Mouse (Mus musculus) effector memory CD4-positive, alpha-beta T cell, adult 7 months (primary cell): Measurements from ENCODE around the gene Gstt1. TPM values are rescaled to one million over a fixed set of nuclear protein-coding genes. Genes with fewer than 3 reads are reported as not detected.

Experiments
- polyA plus RNA-seq: library from polyadenylated mRNA; unstranded; fragments of 100-300 nt; shearing (Covaris generic); gene quantifications from one replicate; pipeline ENCODE4 v1.2.1, GENCODE M21; 2017

The Gstt1 gene
- polyA plus RNA-seq, result 0.38 TPM

GRCm38 (mm10) chr10:75798176-75798696 lies at the start of gene Gstt1:
Gstt1 (minus strand) TSS chr10:75798584.

GRCm38 (mm10) chr10:75837248-75837759 lies 38.9 kb upstream of the Gstt1 start, which contains the start of gene Gstt2:
Gstt2 (minus strand) TSS chr10:75837424.

DNA sequence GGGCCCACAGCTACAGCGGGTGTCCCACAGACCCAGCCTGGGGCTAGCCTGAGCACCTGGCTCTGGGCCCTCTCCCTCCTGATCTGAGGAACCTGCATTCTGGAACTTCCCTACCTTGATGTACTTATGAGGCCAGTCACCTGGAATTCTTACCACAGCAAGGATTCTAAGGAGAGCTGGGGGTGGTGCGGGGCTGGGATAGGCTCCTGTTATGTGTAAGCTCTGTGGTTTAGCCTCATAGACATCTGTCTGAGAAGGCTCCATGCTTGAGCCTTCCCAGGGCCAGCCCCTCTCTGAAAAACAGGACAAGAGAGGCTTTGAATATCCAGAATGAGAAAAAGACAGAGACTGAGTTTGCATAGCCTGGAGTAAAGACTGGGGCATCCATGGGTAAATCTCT lies 24.1 kb upstream of the Gstt1 start, which contains the start of gene Gstt4:
Gstt4 (minus strand) TSS at position 101 of the 400 bp plus-strand sequence.

DNA sequence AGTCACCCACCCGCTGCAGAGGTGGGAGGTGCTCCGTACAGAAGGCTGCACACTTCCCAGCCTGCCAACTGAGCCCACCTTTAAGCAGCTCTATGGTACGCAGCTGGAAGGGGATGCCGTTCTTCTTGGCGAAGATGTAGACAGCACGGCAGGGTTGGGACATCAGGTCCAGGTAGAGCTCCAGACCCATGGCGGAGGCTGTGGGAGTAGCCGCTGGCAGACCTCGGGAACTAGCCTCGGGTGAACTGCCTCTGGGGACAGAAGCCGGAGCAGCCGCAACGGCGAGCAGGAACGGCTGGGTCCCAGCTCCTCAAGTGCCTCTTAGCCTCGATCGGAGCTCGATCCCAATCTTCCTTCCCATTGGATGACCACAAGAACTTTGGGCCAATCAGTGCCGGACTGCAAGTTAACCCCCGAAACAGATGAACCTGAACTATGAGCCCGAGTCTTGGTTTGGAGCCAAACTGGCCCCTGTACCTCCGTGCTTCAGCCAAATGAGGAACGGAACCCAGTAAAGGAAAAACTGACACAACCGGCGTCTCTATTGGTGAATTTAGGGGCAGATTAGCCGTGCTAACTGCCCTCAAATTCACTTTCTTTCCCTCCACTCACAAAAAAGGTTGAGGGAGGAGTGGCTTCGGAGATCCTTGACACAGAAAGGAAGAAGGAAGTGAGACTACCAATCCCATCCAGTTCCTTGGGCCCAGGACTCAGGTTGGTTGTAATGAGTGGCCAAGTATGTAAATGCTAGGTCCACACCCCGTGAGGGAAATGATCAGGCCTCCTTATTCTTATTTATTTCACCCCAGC lies 17.4 kb downstream of the Gstt1 start, which contains the start of the genes Gm20441 and Gstt3:
Gm20441 (minus strand) TSS at position 186 of the 810 bp plus-strand sequence.
Gstt3 (minus strand) TSS at position 646 of the 810 bp plus-strand sequence.

DNA sequence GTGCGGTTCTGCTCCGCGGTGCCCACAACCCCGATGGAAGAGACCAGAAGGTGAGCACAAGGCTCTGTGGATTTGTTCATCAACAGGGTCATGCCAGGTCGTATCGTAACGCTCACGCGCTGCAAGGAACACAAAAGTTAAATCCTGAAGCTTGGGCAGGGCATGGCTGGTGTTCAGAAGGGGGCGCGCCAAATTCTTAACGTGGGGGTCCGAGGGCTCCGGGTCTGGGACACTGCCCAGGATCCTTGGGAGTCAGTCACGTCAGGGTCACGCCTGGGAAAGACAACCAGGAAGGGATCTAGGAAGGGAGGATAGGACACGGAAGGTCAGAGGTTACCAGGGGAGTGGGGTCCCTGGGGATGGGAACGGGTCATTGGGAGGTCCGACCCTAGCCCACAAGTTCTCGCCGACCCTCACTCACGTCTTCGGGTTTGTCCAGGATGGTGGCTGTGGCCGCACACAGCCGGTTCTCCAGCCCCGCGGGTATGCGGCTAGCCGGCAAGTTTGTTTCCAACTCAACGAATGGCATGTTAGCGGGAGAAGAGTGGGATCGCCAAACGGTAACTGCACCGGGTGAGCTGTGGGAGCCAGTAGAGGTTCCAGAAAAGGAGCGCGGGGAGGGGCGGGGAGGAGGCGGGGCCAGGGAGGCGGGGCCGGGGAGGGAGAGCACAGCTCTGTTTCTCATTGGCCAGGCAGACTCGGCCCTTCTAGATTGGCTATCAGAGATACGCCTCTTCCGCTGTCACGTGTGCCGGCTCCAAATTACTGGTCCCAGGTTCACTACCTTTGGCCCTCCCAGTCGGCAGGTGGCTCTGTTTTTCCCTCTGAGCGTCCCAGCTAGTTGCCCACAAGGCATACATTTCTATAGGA lies 25.4 kb downstream of the Gstt1 start, which contains the start of gene Ddt:
Ddt (minus strand) TSS at position 620 of the 870 bp plus-strand sequence.

DNA sequence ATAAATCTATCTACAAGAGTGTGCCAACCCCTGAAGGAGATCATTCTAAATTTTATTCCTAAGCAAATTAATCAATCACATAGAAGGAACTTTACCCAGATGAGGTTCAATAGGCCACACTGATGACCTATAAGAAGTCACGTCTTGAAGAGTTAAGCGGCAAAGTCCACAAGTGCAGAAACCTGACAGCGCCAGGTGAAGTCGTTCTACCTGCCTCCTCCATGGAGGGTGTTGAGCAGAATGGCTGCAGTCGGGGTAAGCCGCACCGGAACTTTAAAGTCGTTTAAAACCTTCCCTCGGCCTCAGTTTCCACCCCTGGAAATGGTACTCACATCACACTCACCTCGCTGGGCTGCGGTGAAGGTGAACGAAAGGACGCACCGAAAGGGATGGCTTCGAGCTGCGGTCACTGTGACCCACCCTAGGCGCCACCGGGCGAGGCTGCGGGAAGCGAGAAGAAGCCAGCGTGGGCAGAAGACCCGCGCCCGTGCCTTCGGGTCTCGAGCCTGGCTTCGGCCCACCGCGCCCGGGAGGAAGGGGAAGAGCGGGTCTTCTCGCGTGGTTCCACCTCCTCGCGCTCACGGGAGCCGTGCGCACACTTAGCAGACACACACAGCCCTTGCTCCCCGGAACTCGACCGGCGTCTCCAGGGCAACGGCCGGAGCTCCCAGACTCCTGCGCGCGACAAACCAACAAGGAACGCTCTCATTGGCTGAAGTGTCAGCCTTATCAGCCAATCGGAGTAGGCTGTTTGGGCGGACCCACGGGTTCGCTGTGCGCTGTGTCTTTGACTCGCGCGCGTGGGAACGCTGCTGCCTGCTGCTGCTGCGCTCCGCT lies 34.5 kb downstream of the Gstt1 start, which contains the start of gene Cabin1:
Cabin1 (minus strand) TSS at position 660 of the 837 bp plus-strand sequence.

Other genes with a start within 250 kb of the Gstt1 start
- gene Lrrc75b, start 238.3 kb downstream of the Gstt1 start, polyA plus RNA-seq, result 3.1 TPM
- gene Ggt1, start 237.0 kb downstream of the Gstt1 start, polyA plus RNA-seq, result 15.6 TPM
- gene Ggt5, start 209.2 kb downstream of the Gstt1 start, polyA plus RNA-seq, result 3.8 TPM
- 6.2 TPM for gene Susd2, start 154.6 kb downstream of the Gstt1 start, polyA plus RNA-seq
- gene Cabin1, start 34.2 kb downstream of the Gstt1 start, polyA plus RNA-seq, result 45.6 TPM
- gene Ddt, start 25.2 kb downstream of the Gstt1 start, polyA plus RNA-seq, result 40.4 TPM
- gene Gm20441, start 17.6 kb downstream of the Gstt1 start, polyA plus RNA-seq, result not detected
- gene Gstt3, start 17.2 kb downstream of the Gstt1 start, polyA plus RNA-seq, result 2.7 TPM
- gene Gstt4, start 24.0 kb upstream of the Gstt1 start, polyA plus RNA-seq, result not detected
- gene Gstt2, start 38.8 kb upstream of the Gstt1 start, polyA plus RNA-seq, result 37.6 TPM
- gene Mif, start 61.7 kb upstream of the Gstt1 start, polyA plus RNA-seq, result 511 TPM
- 0.48 TPM for gene Derl3, start 94.8 kb upstream of the Gstt1 start, polyA plus RNA-seq
- gene Smarcb1, start 123.0 kb upstream of the Gstt1 start, polyA plus RNA-seq, result 41.5 TPM
- 18.7 TPM for gene Chchd10, start 134.5 kb upstream of the Gstt1 start, polyA plus RNA-seq
- 0.77 TPM for gene Mmp11, start 137.9 kb upstream of the Gstt1 start, polyA plus RNA-seq
- gene Gm867, start 142.1 kb upstream of the Gstt1 start, polyA plus RNA-seq, result not detected
- 1.3 TPM for gene Vpreb3, start 144.5 kb upstream of the Gstt1 start, polyA plus RNA-seq
- gene Gm5134, start 155.9 kb upstream of the Gstt1 start, polyA plus RNA-seq, result 0.79 TPM
- gene Zfp280b, start 234.1 kb upstream of the Gstt1 start, polyA plus RNA-seq, result 32.4 TPM